Mouse (Mus musculus) lung, embryonic 16.5 days (tissue): ENCODE results near the gene Olfr1271. TPM values are rescaled to one million over a fixed set of nuclear protein-coding genes. Genes with fewer than 3 reads are reported as not detected.
"Not testable (repeated sequence)": the region's sequence is repeated elsewhere in the genome, so short reads cannot be mapped to it uniquely, and the experiment has no call there.

Source experiments
- ATAC-seq: fragments of 200-750 bp; cut with Nextera tagmentation; 2 replicates; pipeline ENCODE4 v1.8.0; 2017; ENCODE audit warnings: low read depth, mild to moderate bottlenecking, moderate library complexity
- H3K27ac ChIP-seq: fragments of 300-500 bp; sonication (generic); 2 replicates; pipeline ENCODE4 v1.5.1; 2014; ENCODE audit warnings: mild to moderate bottlenecking, control low read depth, low read length
- H3K27me3 ChIP-seq: fragments of 300-500 bp; sonication (generic); 2 replicates; pipeline ENCODE4 v1.6.1; 2014; ENCODE audit warnings: low read depth, low read length, mixed read lengths; ENCODE audit not compliant: control insufficient read depth, insufficient read depth
- H3K36me3 ChIP-seq: fragments of 300-500 bp; sonication (generic); 2 replicates; pipeline ENCODE4 v1.6.1; 2014; ENCODE audit warnings: low read length; ENCODE audit not compliant: control insufficient read depth, insufficient read depth
- H3K4me1 ChIP-seq: fragments of 300-500 bp; sonication (generic); replicated peaks from 2 replicates; pipeline ENCODE4 v1.6.1; 2014; ENCODE audit warnings: low read length, mixed read lengths; ENCODE audit not compliant: control insufficient read depth, insufficient read depth
- H3K4me2 ChIP-seq: fragments of 300-500 bp; sonication (generic); 2 replicates; pipeline ENCODE4 v1.6.1; 2014; ENCODE audit warnings: low read depth, low read length, control low read depth
- H3K4me3 ChIP-seq: fragments of 300-500 bp; sonication (generic); 2 replicates; pipeline ENCODE4 v1.5.1; 2014; ENCODE audit warnings: mild to moderate bottlenecking, low read length, control low read depth
- H3K9ac ChIP-seq: fragments of 300-500 bp; sonication (generic); 2 replicates; pipeline ENCODE4 v1.6.1; 2014; ENCODE audit warnings: low read length, control low read depth
- H3K9me3 ChIP-seq: fragments of 300-500 bp; sonication (generic); 2 replicates; pipeline ENCODE4 v1.6.1; 2016; ENCODE audit warnings: low read length; ENCODE audit not compliant: control insufficient read depth
- WGBS: fragments of 180-500 bp; shearing (Covaris S2); extraction: QIAGEN DNeasy Blood & Tissue Kit; methylation state at CpG from one replicate; pipeline ENCODE4 v1.1.7; 2014; 5-methylcytosine and 5-hydroxymethylcytosine counted together
- polyA plus RNA-seq: library from polyadenylated mRNA; unstranded; fragments of >200 nt; fragmentation: Nextera tagmentation; extraction: Ambion mirVana; gene quantifications from 2 replicates; pipeline ENCODE4 v1.2.1, GENCODE M21; 2015

The Olfr1271 gene
- polyA plus RNA-seq, result not detected in 2 replicates

DNA sequence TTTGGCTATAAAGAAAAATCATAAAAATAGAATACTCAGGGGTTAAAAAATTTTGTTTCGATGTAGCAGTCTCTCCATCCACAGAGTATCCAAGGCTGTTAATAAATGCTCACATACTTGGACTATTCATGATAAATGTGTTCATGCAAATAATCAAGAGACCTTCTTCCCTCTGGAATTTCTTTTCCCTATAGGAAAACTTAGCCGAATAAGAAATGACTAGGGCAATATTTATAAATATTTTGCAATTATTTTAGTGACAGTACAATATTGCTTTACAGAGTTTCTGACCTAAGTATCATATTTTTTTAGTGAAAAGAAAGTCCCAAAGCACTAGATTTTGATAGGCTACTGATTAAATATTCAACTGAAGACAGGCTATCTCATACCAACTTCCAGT, at the start of gene Olfr1271:
Olfr1271 (minus strand) TSS at position 101 of the 400 bp plus-strand sequence.
- Histone ChIP-seq H3K9ac (no peak within 1 kb of the TSS), H3K27ac (no peak within 1 kb of the TSS), H3K36me3 (no peaks in the 10 kb centered on the region), H3K4me2 (no peak within 1 kb of the TSS), H3K4me1 (no peaks in the 10 kb centered on the region), H3K9me3 (no peaks in the 10 kb centered on the region), H3K4me3 (no peak within 1 kb of the TSS), H3K27me3 (no peaks in the 10 kb centered on the region)
- no peak for ATAC-seq
- 79% methylated on average over 2 of the region's 2 CpGs for WGBS

DNA sequence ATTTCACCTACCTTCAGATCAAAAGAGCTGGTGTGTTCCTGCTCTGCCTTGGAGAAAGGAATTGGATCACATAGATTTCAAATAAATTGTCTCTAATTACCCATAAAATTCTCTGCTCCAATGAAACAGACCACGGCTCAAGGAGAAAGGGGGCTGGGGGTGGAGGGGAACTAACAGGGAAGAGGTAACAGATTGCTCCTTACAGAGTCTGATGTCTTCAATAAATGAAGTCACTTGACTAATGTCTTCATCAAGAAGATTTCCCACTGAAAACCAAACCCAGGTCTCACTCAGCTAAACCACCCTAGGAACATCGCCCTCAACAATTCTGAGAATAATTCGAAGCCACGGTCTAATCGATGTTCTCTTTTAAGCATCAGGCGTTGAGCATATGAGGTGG, 21.9 kb upstream of the Olfr1271 start, which contains the start of gene Olfr1272:
Olfr1272 (minus strand) TSS at position 101 of the 400 bp plus-strand sequence.
- Histone ChIP-seq H3K4me3 (no peak within 1 kb of the TSS), H3K9me3 (no peaks in the 10 kb centered on the region), H3K27me3 (no peaks in the 10 kb centered on the region), H3K4me1 (no peaks in the 10 kb centered on the region), H3K36me3 (no peaks in the 10 kb centered on the region), H3K9ac (no peak within 1 kb of the TSS), H3K27ac (no peak within 1 kb of the TSS), H3K4me2 (no peak within 1 kb of the TSS)
- no peak for ATAC-seq
- 89% methylated on average over 6 of the region's 6 CpGs for WGBS

DNA sequence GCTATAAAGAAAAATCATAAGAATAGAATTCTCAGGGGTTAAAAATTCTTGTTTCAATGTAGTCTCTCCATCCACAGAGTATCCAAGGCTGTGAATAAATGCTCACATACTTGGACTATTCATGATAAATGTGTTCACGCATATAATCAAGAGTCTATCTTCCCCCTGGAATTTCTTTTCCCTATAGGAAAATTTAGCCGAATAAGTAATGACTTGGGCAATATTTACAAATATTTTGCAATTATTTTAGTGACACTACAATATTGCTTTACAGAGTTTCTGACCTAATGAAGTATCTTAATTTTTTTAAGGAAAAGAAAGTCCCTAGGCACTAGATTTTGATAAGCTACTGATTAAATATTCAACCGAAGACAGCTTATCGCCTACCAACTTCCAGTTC, 13.3 kb downstream of the Olfr1271 start, which contains the start of gene Olfr142:
Olfr142 (minus strand) TSS at position 101 of the 400 bp plus-strand sequence.
- Histone ChIP-seq H3K4me2 (no peak within 1 kb of the TSS), H3K9ac (no peak within 1 kb of the TSS), H3K36me3 (no peaks in the 10 kb centered on the region), H3K27me3 (no peaks in the 10 kb centered on the region), H3K4me3 (no peak within 1 kb of the TSS), H3K4me1 (no peaks in the 10 kb centered on the region), H3K9me3 (no peaks in the 10 kb centered on the region), H3K27ac (no peak within 1 kb of the TSS)
- no peak for ATAC-seq
- 90% methylated on average over 4 of the region's 4 CpGs for WGBS

DNA sequence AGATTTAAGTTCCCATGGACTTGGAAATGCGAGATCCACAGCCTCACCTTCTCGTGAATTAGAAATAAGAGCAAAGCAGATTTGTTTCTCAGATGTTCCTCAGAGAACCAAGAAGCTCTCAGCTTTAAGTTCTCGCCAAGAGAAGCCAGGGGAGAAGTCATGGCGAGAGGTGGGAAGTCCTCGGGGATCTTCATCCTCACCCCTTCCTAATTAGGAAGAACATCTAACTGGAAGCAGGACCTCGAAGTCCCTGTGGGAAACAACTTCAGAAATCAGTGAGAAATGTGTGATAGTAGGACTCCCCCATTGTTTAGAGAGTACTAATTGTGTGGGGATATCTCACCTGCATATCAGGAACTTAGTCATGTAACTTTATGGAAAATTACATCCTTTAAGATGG, 46.4 kb downstream of the Olfr1271 start, which contains the start of gene Olfr1506:
Olfr1506 (minus strand) TSS at position 101 of the 400 bp plus-strand sequence.
- H3K4me2 ChIP-seq, H3K4me3 ChIP-seq, H3K9ac ChIP-seq, ATAC-seq, H3K27me3 ChIP-seq, H3K36me3 ChIP-seq, H3K27ac ChIP-seq, H3K9me3 ChIP-seq, H3K4me1 ChIP-seq: not testable (repeated sequence)
- WGBS, result no CpG with 5 or more reads among the region's 6 CpGs

Other genes with a start within 250 kb of the Olfr1271 start
- not detected in 2 replicates for gene Olfr1264, start 245.5 kb downstream of the Olfr1271 start, polyA plus RNA-seq
- not detected in 2 replicates for gene Olfr1265, start 235.7 kb downstream of the Olfr1271 start, polyA plus RNA-seq
- not detected in 2 replicates for gene Olfr140, start 207.4 kb downstream of the Olfr1271 start, polyA plus RNA-seq
- gene Olfr1269, start 149.6 kb downstream of the Olfr1271 start, polyA plus RNA-seq, result not detected in 2 replicates
- gene Olfr32, start 128.7 kb downstream of the Olfr1271 start, polyA plus RNA-seq, result not detected in 2 replicates
- not detected in 2 replicates for gene Olfr1270, start 117.9 kb downstream of the Olfr1271 start, polyA plus RNA-seq
- gene Olfr1506, start 46.5 kb downstream of the Olfr1271 start, polyA plus RNA-seq, result not detected in 2 replicates
- not detected in 2 replicates for gene Olfr142, start 13.4 kb downstream of the Olfr1271 start, polyA plus RNA-seq
- gene Olfr1272, start 21.8 kb upstream of the Olfr1271 start, polyA plus RNA-seq, result not detected in 2 replicates
- gene Gm13769, start 51.2 kb upstream of the Olfr1271 start, polyA plus RNA-seq, result not detected in 2 replicates
- not detected in 2 replicates for gene Olfr1274-ps, start 127.7 kb upstream of the Olfr1271 start, polyA plus RNA-seq